Mouse (Mus musculus) liver, postnatal 0 days (tissue): ENCODE data around the gene Slc2a9.

Experiments
- CTCF ChIP-seq: sonication (generic); IDR thresholded peaks from 2 replicates; pipeline ENCODE4 v1.5.1; 2016; ENCODE audit warnings: antibody characterized with exemption, low read depth
- EP300 ChIP-seq: IDR thresholded peaks from 2 replicates; pipeline ENCODE4 v1.6.1; 2016; ENCODE audit warnings: antibody characterized with exemption, low read depth, mild to moderate bottlenecking

DNA sequence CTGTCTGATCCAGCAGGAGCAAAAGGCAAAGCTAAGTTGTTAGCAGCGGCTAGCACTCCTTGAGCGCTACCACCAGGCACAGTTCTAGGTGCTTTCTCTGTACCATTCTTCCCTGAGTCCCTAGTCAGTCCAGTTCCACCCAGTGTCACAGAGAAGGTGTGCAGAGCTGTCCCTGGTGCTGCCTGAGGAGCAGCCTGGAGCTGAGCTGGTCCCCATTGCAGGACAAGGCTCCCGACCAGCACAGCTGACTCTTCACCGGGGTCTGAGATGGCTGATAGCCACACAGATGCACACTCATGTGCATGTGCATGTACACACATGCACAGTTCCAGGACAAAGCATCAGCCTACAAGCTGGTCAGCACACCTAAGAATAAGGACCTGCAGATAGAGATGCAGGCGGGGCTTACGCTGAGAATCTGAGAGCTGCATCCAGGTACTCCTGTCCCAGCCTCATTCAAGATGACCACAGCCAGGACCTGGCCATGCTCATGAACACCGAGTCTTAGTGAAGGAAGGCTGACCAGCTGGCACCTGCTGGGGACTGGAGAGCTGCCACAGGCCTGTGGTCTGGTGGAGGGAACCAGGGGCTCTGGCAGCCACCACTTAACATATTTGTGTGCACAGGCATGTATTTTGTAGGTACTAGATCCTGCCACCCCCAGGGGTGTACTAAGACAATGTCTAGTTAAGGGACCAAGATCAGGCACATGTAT lies 25.1 kb downstream of the Slc2a9 start:
- TF ChIP-seq CTCF (no peak), EP300 (no peak)
